Mouse (Mus musculus): Measurements from ENCODE around the gene 5430403G16Rik.
A peak's percentile ranks its signal among the peaks of the same experiment; 100 is the strongest.
"Not testable (repeated sequence)": the region's sequence is repeated elsewhere in the genome, so short reads cannot be mapped to it uniquely, and the experiment has no call there.

5430403G16Rik gene

GRCm38 (mm10) chr5:109690537-109691201 lies at the start of gene 5430403G16Rik:
TSS of gene 5430403G16Rik (minus strand) at chr5:109691041.
- DNase-seq (ENCODE audit: low spot score in 2 of 2), result peak; percentile 70 to 77

- not testable (repeated sequence) for DNase-seq (ENCODE audit: low spot score in 2 of 2)
Measured at GRCm38 (mm10) chr5:109717341-109717740, 26.5 kb upstream of the 5430403G16Rik start.

DNA sequence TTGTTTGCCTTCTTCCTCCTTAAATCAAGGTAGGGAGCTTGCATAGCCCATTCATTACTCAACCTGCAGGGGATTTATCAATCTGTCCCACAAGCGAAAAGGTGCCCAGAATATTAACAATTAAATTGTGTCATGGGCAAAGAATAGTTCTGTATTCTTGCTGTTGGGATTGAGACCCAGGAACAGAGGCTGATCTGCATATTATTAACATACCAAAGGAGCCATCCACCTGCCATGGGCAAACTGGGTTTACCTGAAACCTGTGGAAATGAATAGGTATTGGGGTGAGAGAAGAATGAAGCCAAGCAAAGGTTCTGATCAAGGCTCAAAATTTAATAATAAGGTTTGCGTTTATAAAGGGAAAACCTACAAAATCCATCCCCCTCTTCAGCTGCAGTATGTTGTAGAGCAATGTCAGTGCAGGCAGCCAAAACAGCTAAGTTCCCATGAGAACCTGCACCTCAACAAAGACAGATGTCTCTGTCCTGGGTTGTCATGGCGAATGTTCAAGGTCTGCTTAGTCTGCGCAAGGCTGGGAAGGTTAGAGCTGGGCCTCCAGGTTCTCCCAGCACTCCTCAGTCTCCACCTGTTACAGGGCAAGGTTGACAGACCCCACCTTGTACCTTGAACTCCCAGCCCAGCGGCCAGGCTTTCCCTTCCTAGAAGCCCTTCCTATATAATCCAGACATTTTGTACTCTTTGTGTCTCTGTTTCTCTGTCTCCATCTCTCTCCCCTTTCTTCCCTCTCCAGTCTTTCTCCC lies 544 bp upstream of the 5430403G16Rik start:
- DNase-seq (ENCODE audit: low spot score in 2 of 2), result not testable (repeated sequence)

DNA sequence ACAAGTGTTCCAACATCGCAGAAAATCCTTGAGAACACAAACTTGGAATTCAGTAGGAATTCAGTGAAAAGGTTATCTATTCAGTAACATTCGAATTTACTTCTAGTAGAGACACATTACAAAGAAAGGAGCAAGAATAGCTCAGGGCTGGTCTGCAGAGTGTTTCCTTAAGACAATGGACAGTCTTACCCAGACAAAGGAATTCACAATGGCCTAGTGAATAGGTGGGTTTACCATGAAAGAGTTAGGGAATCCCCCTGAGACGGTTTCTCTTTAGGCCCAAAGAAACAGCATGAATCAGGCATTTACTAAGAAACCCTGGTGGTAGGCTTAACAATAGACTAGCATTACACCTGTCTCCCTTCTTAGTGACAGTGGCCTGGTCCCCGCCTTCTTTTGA lies 7.9 kb downstream of the 5430403G16Rik start:
- no peak for DNase-seq (ENCODE audit: low spot score in 2 of 2)
